Mouse (Mus musculus) lung, adult 2 months (tissue): ENCODE data around the gene Inpp4b.

ENCODE experiments used
- CTCF ChIP-seq: fragments of 200-500 bp; IDR thresholded peaks from 2 replicates; pipeline ENCODE4 v1.5.1; 2011; ENCODE audit warnings: mild to moderate bottlenecking, low read length, control low read depth; ENCODE audit not compliant: insufficient read depth
- POLR2A ChIP-seq: fragments of 200-500 bp; IDR thresholded peaks from 2 replicates; pipeline ENCODE4 v1.6.1; 2011; ENCODE audit warnings: low read depth, mild to moderate bottlenecking, control low read depth, low read length, borderline replicate concordance; ENCODE audit errors: extremely low read depth

DNA sequence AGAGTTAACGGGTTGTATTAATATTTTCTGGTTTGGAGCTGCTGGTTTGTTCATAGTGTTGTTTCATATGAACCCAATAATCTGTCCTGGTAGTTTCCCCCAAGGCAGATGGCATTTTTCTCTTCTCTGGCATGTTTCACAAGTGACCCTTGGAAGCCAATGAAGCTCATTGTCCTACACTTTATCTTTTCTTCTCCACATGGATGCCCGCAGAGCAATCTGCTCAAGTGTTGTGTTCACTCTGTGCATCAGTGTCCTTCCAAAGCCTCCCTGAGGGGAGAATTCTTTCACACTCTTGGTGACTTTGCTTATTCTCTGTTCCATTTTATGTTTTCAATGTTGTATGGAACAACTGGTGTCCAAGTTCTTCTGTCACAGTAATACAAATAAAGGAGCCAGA, 179.7 kb downstream of the Inpp4b start:
- TF ChIP-seq POLR2A (no peak), CTCF (no peak)
